Mouse (Mus musculus): ENCODE results near the gene Mybpc1.
"Not testable (repeated sequence)": the region's sequence is repeated elsewhere in the genome, so short reads cannot be mapped to it uniquely, and the experiment has no call there.

Gene Mybpc1

DNA sequence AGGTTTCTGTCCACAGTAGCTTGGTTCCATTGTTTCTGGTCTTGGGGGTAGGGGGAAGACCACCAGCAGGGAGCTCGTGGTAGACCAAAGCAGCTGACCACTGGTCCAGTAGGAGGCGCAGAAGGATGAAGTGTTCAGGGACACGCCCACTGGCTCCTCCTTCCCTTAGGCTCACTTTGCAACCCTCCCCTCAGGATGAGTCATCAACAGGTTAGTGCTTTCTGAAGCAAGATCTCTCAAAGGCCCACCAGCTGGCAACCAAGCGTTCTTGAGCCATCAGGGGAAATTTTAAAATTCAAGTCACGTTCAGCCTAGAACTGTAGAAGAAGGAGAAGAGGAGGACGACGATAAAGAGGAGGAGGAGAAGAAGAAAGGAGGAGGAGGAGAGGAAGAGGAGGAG lies 113.3 kb downstream of the Mybpc1 start:
- DNase-seq = no peak

DNA sequence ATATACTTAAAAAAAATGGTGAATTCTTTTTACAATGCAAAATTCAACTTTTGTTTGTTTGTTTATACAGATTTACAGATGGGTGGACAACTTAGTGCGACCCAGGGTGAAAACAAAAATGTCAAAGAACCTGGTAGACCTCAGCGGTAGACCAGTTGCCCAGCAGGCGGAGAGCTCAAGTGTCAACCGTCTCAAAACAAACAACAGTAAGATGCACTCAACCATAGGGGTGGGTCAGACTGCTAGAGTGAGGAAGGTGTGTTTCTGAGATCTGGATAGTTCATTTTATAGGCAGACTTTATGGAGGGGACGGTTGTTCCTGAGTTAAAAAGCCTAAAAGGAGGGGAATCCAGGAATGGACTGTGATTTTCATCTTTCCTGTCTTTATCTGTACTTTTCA lies 116.3 kb downstream of the Mybpc1 start:
- DNase-seq = no peak

DNA sequence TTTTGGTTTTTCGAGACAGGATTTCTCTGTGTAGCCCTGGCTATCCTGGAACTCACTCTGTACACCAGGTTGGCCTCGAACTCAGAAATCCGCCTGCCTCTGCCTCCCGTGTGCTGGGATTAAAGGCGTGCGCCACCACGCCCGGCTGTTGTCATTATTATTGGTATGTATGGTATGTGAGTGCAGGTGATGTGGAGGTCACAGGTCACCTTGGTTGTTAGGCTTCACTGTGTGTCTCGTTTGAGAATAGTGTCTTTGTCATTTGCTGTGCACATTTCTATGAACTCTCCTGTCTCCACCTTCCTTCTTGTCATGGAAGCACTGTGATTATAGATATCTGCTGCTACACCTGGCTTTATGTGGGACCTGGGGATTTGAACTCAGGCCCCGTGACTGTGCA lies 122.1 kb downstream of the Mybpc1 start:
- not testable (repeated sequence) for DNase-seq
